Mouse (Mus musculus) small intestine, adult 2 months (tissue): ENCODE data around the gene Ctnnd2.

Source experiments
- CTCF ChIP-seq: fragments of 200-500 bp; IDR thresholded peaks from 2 replicates; pipeline ENCODE4 v1.5.1; 2012; ENCODE audit warnings: low read depth, mild to moderate bottlenecking, control low read depth, inconsistent platforms, low read length, moderate library complexity, mixed read lengths; ENCODE audit not compliant: insufficient replicate concordance, insufficient read length; ENCODE audit errors: extremely low read depth
- POLR2A ChIP-seq: fragments of 200-500 bp; IDR thresholded peaks from 2 replicates; pipeline ENCODE4 v1.6.1; 2012; ENCODE audit warnings: low read depth, mild to moderate bottlenecking, control low read depth, inconsistent platforms, low read length, moderate library complexity

DNA sequence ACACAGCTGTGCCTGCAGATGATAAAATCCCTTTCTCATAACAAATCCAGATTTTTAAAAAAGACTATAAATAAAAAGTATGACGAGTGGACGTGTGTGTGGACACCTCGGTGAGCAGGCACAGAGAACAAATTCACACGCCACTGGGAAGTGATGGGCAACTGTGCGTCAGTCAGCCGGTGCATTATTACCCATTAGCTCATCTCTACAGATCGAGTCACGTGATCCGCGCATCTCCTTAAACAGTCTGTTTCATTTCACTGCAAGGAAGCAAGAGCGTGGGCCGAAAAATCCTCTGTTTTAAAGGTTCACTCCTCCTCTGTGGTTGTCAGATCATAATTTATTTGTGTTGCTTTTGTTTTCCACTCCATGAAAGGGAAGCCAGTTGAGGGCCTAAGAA is 378.6 kb downstream of the Ctnnd2 start:
- no peak for TF ChIP-seq CTCF
- TF ChIP-seq POLR2A, result no peak
